Mouse (Mus musculus) hindlimb bud, embryonic 11.5 days (tissue): Measurements from ENCODE around the gene S100a2.

Experiments
- DNase-seq: peaks from one replicate; pipeline ENCODE4 v3.0.0-alpha.2; 2012; ENCODE audit warnings: low read depth, low spot score; ENCODE audit errors: extremely low spot score

Gene S100a2

GRCm38 (mm10) chr3:90614611-90615251 is 24.7 kb downstream of the S100a2 start:
- no peak for DNase-seq

- no peak for DNase-seq
Measured at GRCm38 (mm10) chr3:90615415-90615814, 25.4 kb downstream of the S100a2 start.

GRCm38 (mm10) chr3:90615911-90616310 is 25.9 kb downstream of the S100a2 start:
- no peak for DNase-seq

DNA sequence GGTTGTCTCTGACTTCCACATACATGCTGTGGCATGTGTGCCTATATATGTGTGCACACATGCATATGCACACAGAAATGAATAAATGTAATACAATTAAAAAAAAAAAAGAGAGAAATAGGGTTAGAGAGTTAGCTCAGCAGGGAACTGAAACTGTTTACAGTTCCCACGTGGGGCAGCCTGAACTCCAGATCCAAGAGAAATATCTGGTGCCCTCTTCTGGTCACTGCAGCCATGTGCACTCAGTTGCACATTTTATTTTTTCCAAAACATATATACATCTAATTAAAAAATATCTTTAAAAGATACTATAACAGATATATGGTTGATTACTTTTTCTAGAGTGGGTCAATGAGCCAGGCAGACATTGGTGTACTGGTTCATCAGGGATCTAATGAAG is 27.5 kb downstream of the S100a2 start:
- DNase-seq = no peak

GRCm38 (mm10) chr3:90621552-90621951 is 31.5 kb downstream of the S100a2 start:
- DNase-seq = no peak

DNA sequence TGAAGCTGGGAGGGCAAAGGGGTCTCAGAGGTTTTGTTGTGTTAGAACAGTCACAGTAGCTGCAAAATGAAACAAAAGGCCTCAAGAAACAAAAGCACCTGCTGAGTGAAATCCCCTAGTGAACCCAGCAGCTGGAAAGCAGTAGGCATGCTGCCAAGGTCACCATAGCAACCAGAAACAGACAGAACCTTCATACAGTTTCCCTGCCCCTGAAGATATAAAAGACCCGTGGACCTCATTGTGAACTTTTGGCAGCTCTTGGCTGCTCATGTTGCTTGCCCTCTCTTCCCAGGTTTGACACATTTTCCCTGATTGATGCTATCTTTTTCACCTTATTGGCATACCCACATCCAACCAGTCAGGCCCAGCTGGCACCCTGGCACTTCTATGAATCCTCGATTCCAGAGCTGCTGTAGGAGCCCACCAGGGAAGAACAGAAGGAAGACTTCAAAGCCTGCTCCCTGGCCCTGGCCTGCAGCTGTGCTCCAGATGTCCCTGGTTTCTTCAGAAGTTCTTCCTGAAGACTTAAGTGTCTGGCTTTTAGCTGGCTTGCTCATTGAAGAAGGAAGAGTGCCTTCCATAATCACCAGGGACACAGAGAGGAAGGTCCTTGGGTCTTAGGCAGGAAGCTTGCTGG is 33.5 kb downstream of the S100a2 start:
- no peak for DNase-seq

DNA sequence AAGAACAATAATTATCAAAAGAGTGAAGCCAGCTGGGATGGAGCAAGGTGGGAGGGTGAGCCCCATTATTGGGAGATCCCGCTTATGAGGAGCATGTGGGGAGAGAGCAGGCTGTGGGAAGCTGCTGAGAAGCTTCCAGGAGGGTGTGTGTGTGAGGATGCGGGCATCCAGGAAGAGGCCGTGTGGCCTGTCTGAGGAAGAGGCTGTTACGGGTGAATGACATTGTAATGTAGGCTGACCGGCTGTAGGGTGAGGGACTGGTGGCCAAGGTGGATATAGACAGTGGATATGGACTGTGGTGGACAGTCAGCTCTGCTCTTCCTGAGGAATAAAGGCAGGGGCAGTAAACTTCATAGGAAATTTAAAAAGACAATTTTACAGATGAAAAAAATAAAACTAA is 35.4 kb downstream of the S100a2 start:
- no peak for DNase-seq

GRCm38 (mm10) chr3:90626266-90627021 is 36.4 kb downstream of the S100a2 start:
- no peak for DNase-seq

- no peak for DNase-seq
Measured at GRCm38 (mm10) chr3:90627366-90627765, 37.3 kb downstream of the S100a2 start.

- DNase-seq = no peak
Measured at GRCm38 (mm10) chr3:90627807-90628206, 37.8 kb downstream of the S100a2 start.

GRCm38 (mm10) chr3:90629298-90629697 is 39.3 kb downstream of the S100a2 start:
- DNase-seq = no peak

DNA sequence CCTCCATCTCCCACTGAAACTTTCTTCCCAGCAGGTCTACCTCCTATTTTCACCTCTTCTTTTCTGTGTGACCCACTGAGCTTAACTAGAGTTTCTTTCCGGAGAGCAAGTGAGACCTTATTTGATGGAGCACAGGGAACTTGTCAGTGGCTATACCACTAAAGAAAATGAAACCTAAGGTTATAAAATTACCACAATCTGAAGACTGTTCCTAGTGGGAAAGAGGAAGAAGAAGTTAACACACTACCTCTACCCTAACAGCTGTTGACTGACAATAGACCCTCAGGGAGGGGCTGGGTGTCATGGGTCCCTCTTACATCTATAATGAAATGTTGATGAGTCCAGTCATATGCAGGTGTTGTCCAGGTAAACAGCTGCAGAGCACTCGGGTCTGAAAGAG is 41.9 kb downstream of the S100a2 start:
- DNase-seq = no peak

DNA sequence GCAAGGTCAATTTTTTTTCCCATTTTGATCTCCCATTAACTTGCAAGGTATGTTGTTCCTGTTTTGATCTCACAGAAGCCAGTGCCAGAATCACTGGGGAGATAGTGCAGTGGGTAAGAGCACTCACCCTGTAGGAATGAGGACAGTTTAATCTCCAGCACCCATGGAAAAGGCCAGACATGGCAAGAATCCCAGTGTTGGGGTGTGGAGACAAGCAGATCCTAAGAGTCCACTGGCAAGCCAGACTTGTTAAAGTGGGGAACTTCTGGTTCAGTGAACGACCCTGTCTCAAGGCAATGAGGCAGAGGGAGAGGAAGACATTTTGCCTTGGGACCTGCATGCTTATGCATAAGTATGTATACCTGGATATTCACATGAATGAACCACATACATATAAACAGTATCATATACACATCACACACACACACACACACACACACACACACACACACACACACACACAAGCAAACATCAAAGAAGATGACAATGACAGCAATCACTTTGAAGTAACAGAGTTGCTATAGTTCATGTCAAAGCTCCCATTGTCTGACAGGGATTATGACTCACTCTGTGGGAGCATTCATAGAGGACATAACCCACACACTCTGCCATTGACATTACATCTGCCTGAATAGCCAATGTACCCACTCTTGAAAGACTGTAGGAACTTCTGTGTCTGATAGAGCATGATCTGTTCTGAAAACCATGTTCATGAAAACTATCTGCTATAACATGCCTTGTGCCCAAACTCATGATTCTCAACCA is 48.6 kb downstream of the S100a2 start:
- no peak for DNase-seq

DNA sequence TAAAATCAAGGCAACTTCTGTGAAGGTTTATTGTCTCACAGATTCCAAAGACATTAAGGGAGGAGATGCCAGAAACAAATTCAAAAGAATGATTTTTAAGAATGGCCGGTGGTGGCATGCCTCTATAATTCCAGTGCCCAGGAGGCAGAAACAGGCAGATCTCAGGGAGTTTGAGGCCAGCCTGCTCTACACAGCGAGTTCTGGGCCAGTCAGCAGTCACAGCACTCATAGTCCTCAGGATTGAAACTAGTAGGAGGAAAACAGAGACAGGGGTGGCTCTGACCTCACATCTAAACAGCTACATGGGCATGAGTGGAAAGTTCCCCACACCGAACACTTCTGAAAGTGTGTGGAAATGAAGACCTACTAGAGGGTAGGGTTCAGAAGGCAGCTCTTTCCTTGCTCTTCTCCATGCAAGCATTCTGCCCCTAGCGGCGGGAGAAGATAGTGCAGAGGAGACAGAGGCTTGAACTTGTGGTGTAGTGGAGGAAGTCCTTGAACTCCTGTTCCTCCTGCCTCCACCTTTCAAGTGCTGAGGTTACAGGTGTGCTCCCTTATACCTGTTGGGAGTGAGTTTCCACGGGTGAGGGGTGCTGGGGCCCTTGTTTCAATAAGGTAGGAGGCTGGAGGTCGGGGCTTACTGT is 49.6 kb downstream of the S100a2 start:
- DNase-seq = no peak

- DNase-seq = no peak
Measured at GRCm38 (mm10) chr3:90640981-90641380, 50.9 kb downstream of the S100a2 start.
